Mouse (Mus musculus) liver, embryonic 14.5 days (tissue): Measurements from ENCODE around the gene Psg16. TPM values are rescaled to one million over a fixed set of nuclear protein-coding genes. Genes with fewer than 3 reads are reported as not detected.
A peak's percentile ranks its signal among the peaks of the same experiment; 100 is the strongest.

ENCODE experiments used
- ATAC-seq: fragments of 200-750 bp; cut with Nextera tagmentation; 2 replicates; pipeline ENCODE4 v1.8.0; 2017; ENCODE audit warnings: moderate number of reproducible peaks, mild to moderate bottlenecking, moderate library complexity; ENCODE audit not compliant: insufficient read depth
- DNase-seq, 3 experiments: peaks; one replicate each; pipeline ENCODE4 v3.0.0-alpha.2; 2012 to 2013; ENCODE audit warnings: low read depth in 3 of 3, low spot score in 3 of 3
- H3K27ac ChIP-seq: fragments of 300-500 bp; sonication (generic); 2 replicates; pipeline ENCODE4 v1.5.1; 2014; ENCODE audit warnings: moderate library complexity, mild to moderate bottlenecking, control low read depth, inconsistent platforms
- H3K27me3 ChIP-seq: fragments of 300-500 bp; sonication (generic); 2 replicates; pipeline ENCODE4 v1.6.1; 2014; ENCODE audit warnings: mild to moderate bottlenecking, low read length, moderate library complexity; ENCODE audit not compliant: control insufficient read depth, insufficient read depth
- H3K36me3 ChIP-seq: fragments of 300-500 bp; sonication (generic); replicated peaks from 2 replicates; pipeline ENCODE4 v1.6.1; 2014; ENCODE audit warnings: low read depth; ENCODE audit not compliant: control insufficient read depth, insufficient read depth
- H3K4me1 ChIP-seq, 2 experiments: fragments of 200-500 bp in 1 of 2; fragments of 300-500 bp in 1 of 2; sonication (generic) in 1 of 2; replicated peaks; 2 replicates each; pipeline ENCODE4 v1.6.1; 2012 to 2014; ENCODE audit warnings: antibody characterized with exemption in 1 of 2, inconsistent platforms in 1 of 2, low read length in 1 of 2; ENCODE audit not compliant: control insufficient read depth in 2 of 2, insufficient read depth in 2 of 2
- H3K4me2 ChIP-seq: fragments of 300-500 bp; sonication (generic); 2 replicates; pipeline ENCODE4 v1.6.1; 2014; ENCODE audit warnings: low read depth, mild to moderate bottlenecking, control low read depth, moderate library complexity
- H3K4me3 ChIP-seq, 2 experiments: fragments of 200-500 bp in 1 of 2; fragments of 300-500 bp in 1 of 2; sonication (generic) in 1 of 2; 2 replicates each; pipeline ENCODE4 v1.5.1; 2012 to 2014; ENCODE audit warnings: low read depth in 2 of 2, low read length in 2 of 2, mild to moderate bottlenecking in 2 of 2, control low read depth in 1 of 2, inconsistent platforms in 1 of 2, moderate library complexity in 1 of 2; ENCODE audit not compliant: insufficient read depth in 1 of 2
- H3K9ac ChIP-seq: fragments of 300-500 bp; sonication (generic); replicated peaks from 2 replicates; pipeline ENCODE4 v1.6.1; 2014; ENCODE audit warnings: mild to moderate bottlenecking, control low read depth, moderate library complexity
- H3K9me3 ChIP-seq: fragments of 300-500 bp; sonication (generic); 2 replicates; pipeline ENCODE4 v1.6.1; 2016; ENCODE audit warnings: low read length, mixed read lengths; ENCODE audit not compliant: control insufficient read depth
- CTCF ChIP-seq: IDR thresholded peaks from 2 replicates; pipeline ENCODE4 v1.5.1; 2016; ENCODE audit warnings: antibody characterized with exemption, low read depth, control low read depth
- EP300 ChIP-seq: IDR thresholded peaks from 2 replicates; pipeline ENCODE4 v1.6.1; 2016; ENCODE audit warnings: antibody characterized with exemption, low read depth
- WGBS: fragments of 180-500 bp; shearing (Covaris S2); extraction: QIAGEN DNeasy Blood & Tissue Kit; methylation state at CpG from one replicate; pipeline ENCODE4 v1.1.7; 2014; ENCODE audit not compliant: insufficient replicate concordance; 5-methylcytosine and 5-hydroxymethylcytosine counted together
- polyA plus RNA-seq, 2 experiments: library from polyadenylated mRNA; depleted of rRNA in 1 of 2; stranded (reverse) in 1 of 2; unstranded in 1 of 2; fragments of >200 nt; fragmentation: Nextera tagmentation in 1 of 2; extraction: Ambion mirVana in 1 of 2; gene quantifications; 2 replicates each; pipeline versions ENCODE4 v1.2.1 to v1.2.3; 2012 to 2014

Gene Psg16
- polyA plus RNA-seq, 2 experiments, result 0.02 to 0.08 TPM

DNA sequence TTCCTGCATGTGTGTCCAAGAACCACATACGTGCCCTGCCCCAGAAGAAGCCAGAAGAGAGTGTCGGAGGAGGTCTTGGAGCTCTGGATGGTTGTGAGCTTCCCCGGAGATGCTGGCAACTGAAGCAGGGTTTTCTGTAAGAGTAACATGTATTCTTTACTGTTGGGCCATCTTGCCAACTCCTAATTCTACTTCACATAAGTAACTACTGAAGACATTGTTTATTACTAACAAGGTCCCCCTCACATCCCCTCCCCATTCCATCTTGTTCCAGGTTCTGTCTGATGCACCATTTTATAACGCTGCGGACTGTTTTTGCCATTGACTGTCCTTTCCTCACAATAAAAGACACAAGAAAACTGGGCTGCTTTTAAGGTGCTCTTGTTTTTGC is 332 bp upstream of the Psg16 start:
- no peak for DNase-seq
- Histone ChIP-seq H3K27me3 (no peaks in the 10 kb centered on the region), H3K4me2 (peak overlapping the region; percentile 52), H3K4me1 (peaks cover 4 to 7% of the 10 kb centered on the region in 2 experiments), H3K4me3 (no peak overlapping the region), H3K36me3 (no peaks in the 10 kb centered on the region), H3K27ac (no peak overlapping the region), H3K9me3 (no peaks in the 10 kb centered on the region), H3K9ac (no peak overlapping the region)
- no peak for ATAC-seq
- TF ChIP-seq EP300, result no peak
- WGBS, result 54% methylated on average over 5 of the region's 5 CpGs

DNA sequence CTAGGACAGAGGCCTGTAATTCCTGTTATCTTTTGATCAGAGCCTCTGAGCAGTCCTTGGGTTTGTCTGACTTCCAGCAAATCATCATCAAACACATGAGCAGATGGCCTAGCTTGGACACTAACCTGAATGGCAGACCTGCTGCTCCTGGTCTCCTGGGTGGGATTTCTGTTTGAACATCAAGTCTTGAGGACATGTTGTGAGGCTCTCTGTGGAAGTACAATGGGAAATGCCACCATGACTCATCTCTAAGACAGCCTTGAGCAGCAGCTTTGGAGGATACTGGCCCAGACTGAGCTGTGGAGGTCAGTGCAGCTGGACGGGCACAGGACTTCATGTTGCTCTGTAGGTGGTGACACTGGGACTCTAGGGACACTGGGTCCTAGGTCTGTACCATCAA is 2.7 kb downstream of the Psg16 start:
- Histone ChIP-seq H3K27ac (no peak overlapping the region), H3K4me3 (no peak overlapping the region), H3K9me3 (no peaks in the 10 kb centered on the region), H3K9ac (no peak overlapping the region), H3K27me3 (no peaks in the 10 kb centered on the region), H3K36me3 (no peaks in the 10 kb centered on the region), H3K4me2 (no peak overlapping the region), H3K4me1 (peaks cover 4 to 7% of the 10 kb centered on the region in 2 experiments)
- 70% methylated on average over 1 of the region's 1 CpGs for WGBS
- DNase-seq (no peak), ATAC-seq (no peak)
- no peak for TF ChIP-seq EP300
- no peak for TF ChIP-seq CTCF

DNA sequence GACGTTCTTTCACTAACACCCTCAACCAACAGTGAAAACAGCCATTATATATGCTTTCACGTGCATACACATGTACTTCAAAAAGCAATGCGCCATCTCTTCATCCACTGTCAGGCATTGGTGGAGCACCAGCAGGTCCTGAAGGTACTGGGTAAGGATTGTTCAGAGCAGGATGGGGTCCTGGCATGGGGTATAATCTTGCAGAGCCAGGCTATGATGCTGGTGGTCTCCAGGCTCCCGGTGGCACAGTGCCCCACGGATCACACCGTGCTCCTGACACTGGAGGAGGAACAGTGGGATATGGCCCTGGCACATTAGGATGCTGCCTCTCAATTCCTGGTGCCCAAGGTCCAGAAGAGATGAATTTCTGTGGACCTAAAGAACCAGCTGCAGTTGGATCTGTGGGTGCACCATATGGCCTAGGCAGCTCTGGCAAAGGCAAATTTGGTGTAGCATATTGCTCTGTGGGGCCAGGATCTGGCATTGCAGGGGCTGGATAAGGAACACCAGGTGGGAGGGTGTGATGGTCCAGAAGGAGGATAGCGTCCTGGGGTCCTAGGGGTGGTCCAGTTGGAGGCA is 4.3 kb downstream of the Psg16 start:
- Histone ChIP-seq H3K4me3 (no peak overlapping the region), H3K27ac (no peak overlapping the region), H3K4me1 (peaks cover 4 to 7% of the 10 kb centered on the region in 2 experiments), H3K9ac (no peak overlapping the region), H3K9me3 (no peaks in the 10 kb centered on the region), H3K4me2 (no peak overlapping the region), H3K36me3 (no peaks in the 10 kb centered on the region), H3K27me3 (no peaks in the 10 kb centered on the region)
- no peak for ATAC-seq
- TF ChIP-seq CTCF, result no peak
- TF ChIP-seq EP300, result no peak
- WGBS, result 65% methylated on average over 7 of the region's 7 CpGs
- no peak for DNase-seq

GRCm38 (mm10) chr7:17082766-17083165 is 8.9 kb downstream of the Psg16 start:
- H3K9ac ChIP-seq, result no peak overlapping the region
- no peak for DNase-seq
- no peaks in the 10 kb centered on the region for H3K36me3 ChIP-seq
- no peak overlapping the region for H3K4me2 ChIP-seq
- ATAC-seq, result no peak
- TF ChIP-seq CTCF, result no peak
- no peak for TF ChIP-seq EP300
- 60% methylated on average over 4 of the region's 4 CpGs for WGBS
- H3K27me3 ChIP-seq, result no peaks in the 10 kb centered on the region
- H3K4me1 ChIP-seq, result no peaks in the 10 kb centered on the region
- no peak overlapping the region for H3K27ac ChIP-seq
- no peak overlapping the region for H3K4me3 ChIP-seq
- no peaks in the 10 kb centered on the region for H3K9me3 ChIP-seq

GRCm38 (mm10) chr7:17087731-17088130 is 13.9 kb downstream of the Psg16 start:
- H3K9ac ChIP-seq, result no peak overlapping the region
- no peaks in the 10 kb centered on the region for H3K4me1 ChIP-seq
- H3K9me3 ChIP-seq, result no peaks in the 10 kb centered on the region
- H3K27me3 ChIP-seq, result no peaks in the 10 kb centered on the region
- H3K36me3 ChIP-seq, result no peaks in the 10 kb centered on the region
- DNase-seq, result no peak
- H3K4me2 ChIP-seq, result no peak overlapping the region
- H3K27ac ChIP-seq, result no peak overlapping the region
- no peak for ATAC-seq
- H3K4me3 ChIP-seq, result no peak overlapping the region
- no peak for TF ChIP-seq EP300
- TF ChIP-seq CTCF, result no peak
- WGBS, result 56% methylated on average over 3 of the region's 3 CpGs
